Mouse (Mus musculus) retina, adult 2 months (tissue): ENCODE measurements at regions not wholly inside any gene's neighbourhood (a gene's known extent, or its start where the extent isn't known, plus 50 kb on each side); places are given as distances from the start of the nearest gene placed in this dataset.
"Not testable (repeated sequence)": the region's sequence is repeated elsewhere in the genome, so short reads cannot be mapped to it uniquely, and the experiment has no call there.

Experiments
- DNase-seq: peaks from one replicate; pipeline ENCODE4 v3.0.0-alpha.2; 2012; ENCODE audit warnings: low read depth, low spot score

GRCm38 (mm10) chrX:157107747-157108146 is 307.4 kb downstream of the Phex start:
- no peak for DNase-seq

DNA sequence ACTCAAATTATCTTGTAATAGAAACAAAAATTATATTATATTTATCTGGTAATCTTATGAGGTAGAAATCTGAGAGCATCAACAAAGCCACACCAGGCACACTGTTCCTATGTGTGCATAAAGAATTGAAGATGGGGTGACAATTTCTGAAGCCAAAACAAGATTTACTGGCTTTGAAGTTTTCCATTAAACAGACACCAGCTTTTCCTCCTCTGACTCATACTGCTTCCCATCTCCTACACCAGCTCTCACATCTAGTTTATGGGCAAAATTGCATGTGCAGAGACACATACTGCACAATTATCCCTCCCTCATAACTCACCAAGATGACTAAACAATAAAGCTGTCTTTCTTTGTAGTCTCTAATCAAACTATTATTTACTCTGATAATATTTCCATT is 335.1 kb downstream of the Phex start:
- DNase-seq: no peak

DNA sequence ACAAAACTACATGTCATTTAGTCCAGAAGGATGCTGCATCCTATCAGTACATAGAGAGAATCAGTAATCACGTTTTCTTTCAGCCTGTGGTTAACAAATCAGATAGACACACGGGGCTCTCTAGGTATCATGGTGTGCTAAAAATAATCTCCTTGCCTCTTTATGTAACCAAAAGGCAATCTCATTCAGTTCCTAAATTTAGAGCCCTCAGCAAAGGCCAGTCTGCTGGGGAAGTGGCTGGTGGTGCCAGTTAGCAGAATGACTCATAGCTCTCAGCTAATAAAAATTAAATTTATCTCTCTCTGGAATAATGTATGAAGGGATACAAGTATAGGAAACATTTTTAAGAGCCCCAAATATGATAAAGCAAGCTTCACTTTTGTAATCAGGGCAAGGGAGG is 335.5 kb downstream of the Phex start:
- DNase-seq: no peak

GRCm38 (mm10) chrX:157078061-157078460 is 337.1 kb downstream of the Phex start:
- not testable (repeated sequence) for DNase-seq

DNA sequence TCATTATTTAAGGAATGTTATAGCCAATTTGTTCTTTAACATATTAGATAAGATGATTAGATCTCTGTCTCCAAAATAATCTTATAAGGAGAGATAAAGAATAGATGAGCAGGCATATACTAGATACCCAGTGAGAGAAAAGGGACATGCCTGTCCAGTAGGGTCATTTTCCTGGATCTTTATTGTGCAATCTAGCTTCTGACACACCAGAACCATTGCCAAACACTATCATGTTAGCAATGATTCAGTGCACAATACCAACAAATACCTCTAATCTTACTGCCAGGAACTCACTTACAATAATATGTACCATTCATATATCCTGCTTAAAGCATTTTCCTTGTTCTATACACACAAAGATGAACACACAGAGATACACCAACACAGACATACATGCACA is 338.9 kb downstream of the Phex start:
- no peak for DNase-seq

DNA sequence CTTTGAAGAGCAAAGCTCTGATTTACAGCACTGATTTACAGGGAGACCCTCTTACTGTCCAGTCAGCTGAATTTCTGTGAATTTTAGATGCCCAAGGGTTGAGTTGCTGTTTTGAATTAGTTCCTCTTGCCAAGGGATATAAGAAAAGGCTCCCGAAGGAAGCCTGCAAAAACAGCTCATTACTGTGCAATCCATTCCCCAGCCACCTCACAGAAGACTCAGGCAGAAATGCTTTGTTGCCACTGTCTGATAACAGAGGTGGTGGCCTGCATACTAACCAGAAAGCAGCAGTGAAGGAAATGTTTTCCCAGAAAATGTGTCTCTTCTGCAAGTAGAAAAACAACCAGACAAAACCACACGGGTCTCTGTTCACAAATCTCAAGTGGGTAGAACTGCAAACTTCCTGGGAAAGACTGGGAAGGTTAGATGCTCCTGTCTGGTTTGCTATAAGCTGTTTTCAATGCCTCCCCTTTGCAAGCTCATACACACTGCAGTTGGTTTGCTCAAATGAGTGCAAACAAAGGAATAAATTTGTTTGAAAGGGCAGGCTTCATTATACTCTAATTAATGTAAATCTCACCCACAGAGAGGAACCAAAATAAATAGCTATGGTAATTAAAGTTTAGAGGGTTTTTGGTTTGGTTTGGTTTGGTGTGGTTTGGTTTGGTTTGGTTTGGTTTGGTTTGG is 363.3 kb downstream of the Phex start:
- no peak for DNase-seq

- no peak for DNase-seq
Observed at GRCm38 (mm10) chrX:157028913-157029312, 386.2 kb downstream of the Phex start.

DNA sequence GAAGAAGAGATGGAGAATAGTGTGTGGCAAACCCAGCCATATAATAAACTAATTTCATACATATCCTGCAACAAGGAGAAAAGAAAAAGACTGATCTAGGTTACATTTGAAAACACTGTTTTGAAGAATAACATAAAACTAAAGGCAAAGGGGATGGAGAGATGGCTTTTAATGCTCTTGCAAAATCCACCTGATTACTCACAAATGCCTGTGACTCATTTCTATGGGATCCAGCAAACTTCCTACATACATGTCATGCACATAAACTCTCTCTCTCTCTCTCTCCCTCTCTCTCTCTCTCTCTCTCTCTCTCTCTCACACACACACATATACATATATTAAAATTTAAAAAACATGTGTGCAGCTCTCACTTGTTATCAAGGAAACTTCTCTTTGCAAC is 390.8 kb downstream of the Phex start:
- DNase-seq: no peak

GRCm38 (mm10) chrX:157021851-157022250 is 393.3 kb downstream of the Phex start:
- no peak for DNase-seq

GRCm38 (mm10) chrX:157020337-157020736 is 394.8 kb downstream of the Phex start:
- no peak for DNase-seq

GRCm38 (mm10) chrX:156989986-156990518 is 425.1 kb downstream of the Phex start:
- DNase-seq: no peak

GRCm38 (mm10) chrX:156947093-156947492 is 468.0 kb downstream of the Phex start:
- no peak for DNase-seq

GRCm38 (mm10) chrX:156944223-156944622 is 470.9 kb downstream of the Phex start:
- no peak for DNase-seq

DNA sequence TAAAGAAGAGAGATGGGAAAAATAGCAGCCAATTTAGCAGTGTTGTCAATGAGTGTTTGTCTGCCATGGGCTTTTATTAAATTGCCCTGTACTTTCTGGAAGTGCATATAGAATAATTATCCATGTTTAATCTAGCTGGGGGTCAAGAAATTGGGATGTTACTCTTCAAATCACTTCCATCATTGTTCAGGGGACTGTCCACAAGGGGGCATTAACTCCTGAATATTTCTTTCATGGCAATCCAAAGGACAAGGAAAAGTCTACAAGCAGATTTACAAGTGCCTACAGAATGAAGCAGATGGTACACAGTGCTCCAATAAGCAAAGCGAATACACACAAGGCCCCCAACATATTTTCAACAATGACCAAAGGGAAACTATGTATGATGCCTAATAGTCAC is 501.7 kb downstream of the Phex start:
- peak; percentile 2 for DNase-seq
